Mouse (Mus musculus) MEL (cell line): ENCODE results near the gene Zeb2. TPM values are rescaled to one million over a fixed set of nuclear protein-coding genes. Genes with fewer than 3 reads are reported as not detected.

ENCODE experiments used
- DNase-seq: peaks from one replicate; pipeline ENCODE4 v3.0.0; 2011; ENCODE audit warnings: low read depth, low spot score
- H3K27ac ChIP-seq: 2 replicates; pipeline ENCODE4 v1.5.1; 2012; ENCODE audit warnings: low read depth, mild to moderate bottlenecking, control low read depth, low read length, moderate library complexity; ENCODE audit not compliant: control insufficient read depth
- H3K27me3 ChIP-seq, 2 experiments: fragments of 150-350 bp in 1 of 2; sonication (generic) in 1 of 2; 2 replicates each; pipeline ENCODE4 v1.6.1; 2012; ENCODE audit warnings: low read length in 2 of 2, mild to moderate bottlenecking in 2 of 2, improper control_type of control experiment in 1 of 2, moderate library complexity in 1 of 2; ENCODE audit not compliant: insufficient read depth in 2 of 2, control insufficient read depth in 1 of 2
- H3K36me3 ChIP-seq, 2 experiments: 2 replicates each; pipeline ENCODE4 v1.6.1; 2012 to 2014; ENCODE audit warnings: low read length in 2 of 2, improper control_type of control experiment in 1 of 2, inconsistent platforms in 1 of 2, mild to moderate bottlenecking in 1 of 2; ENCODE audit not compliant: insufficient read depth in 2 of 2, control insufficient read depth in 1 of 2
- H3K4me1 ChIP-seq, 2 experiments: fragments of 150-350 bp in 1 of 2; sonication (generic) in 1 of 2; 2 replicates each; pipeline ENCODE4 v1.6.1; 2012; ENCODE audit warnings: low read length in 2 of 2, improper control_type of control experiment in 1 of 2, mild to moderate bottlenecking in 1 of 2; ENCODE audit not compliant: insufficient read depth in 2 of 2, control insufficient read depth in 1 of 2
- H3K4me3 ChIP-seq, 2 experiments: fragments of 150-350 bp in 1 of 2; sonication (generic) in 1 of 2; 2 replicates each; pipeline ENCODE4 v1.5.1; 2012; ENCODE audit warnings: low read depth in 2 of 2, low read length in 2 of 2, mild to moderate bottlenecking in 2 of 2, moderate library complexity in 2 of 2, control low read depth in 1 of 2, improper control_type of control experiment in 1 of 2; ENCODE audit not compliant: control insufficient read depth in 1 of 2, insufficient read depth in 1 of 2
- H3K79me2 ChIP-seq: 2 replicates; pipeline ENCODE4 v1.6.1; 2012; ENCODE audit warnings: mild to moderate bottlenecking, low read length, moderate library complexity; ENCODE audit not compliant: control insufficient read depth, poor library complexity, insufficient read depth
- H3K9ac ChIP-seq: 2 replicates; pipeline ENCODE4 v1.6.1; 2012; ENCODE audit warnings: low read depth, mild to moderate bottlenecking, control low read depth, low read length, moderate library complexity; ENCODE audit not compliant: control insufficient read depth, poor library complexity, severe bottlenecking
- H3K9me3 ChIP-seq: fragments of 150-350 bp; sonication (generic); replicated peaks from 2 replicates; pipeline ENCODE4 v1.6.1; 2012; ENCODE audit warnings: mild to moderate bottlenecking, low read length, improper control_type of control experiment, moderate library complexity; ENCODE audit not compliant: insufficient read depth
- CTCF ChIP-seq, 3 experiments: IDR thresholded peaks in 2 of 3; conservative IDR thresholded peaks in 1 of 3; 2 replicates each; pipeline ENCODE4 v1.5.1; 2011 to 2012; ENCODE audit warnings: low read length in 3 of 3, low read depth in 2 of 3, mild to moderate bottlenecking in 2 of 3, improper control_type of control experiment in 1 of 3, inconsistent platforms in 1 of 3, mixed read lengths in 1 of 3, moderate library complexity in 1 of 3; ENCODE audit not compliant: control insufficient read depth in 1 of 3, insufficient read depth in 1 of 3, poor library complexity in 1 of 3, severe bottlenecking in 1 of 3
- E2F4 ChIP-seq: IDR thresholded peaks from 2 replicates; pipeline ENCODE4 v1.6.1; 2011; ENCODE audit warnings: low read depth, low read length, improper control_type of control experiment, borderline replicate concordance
- ELF1 ChIP-seq: IDR thresholded peaks from 2 replicates; pipeline ENCODE4 v1.6.1; 2014; ENCODE audit warnings: low read depth, mild to moderate bottlenecking, inconsistent platforms, low read length, improper control_type of control experiment, moderate library complexity
- EP300 ChIP-seq, 2 experiments: IDR thresholded peaks; 2 replicates each; pipeline ENCODE4 v1.6.1; 2011; ENCODE audit warnings: improper control_type of control experiment in 2 of 2, low read length in 2 of 2, low read depth in 1 of 2, mild to moderate bottlenecking in 1 of 2
- ETS1 ChIP-seq: IDR thresholded peaks from 2 replicates; pipeline ENCODE4 v1.6.1; 2012; ENCODE audit warnings: low read depth, mild to moderate bottlenecking, inconsistent platforms, low read length, improper control_type of control experiment, moderate library complexity
- GABPA ChIP-seq: IDR thresholded peaks from 2 replicates; pipeline ENCODE4 v1.6.1; 2012; ENCODE audit warnings: low read depth, mild to moderate bottlenecking, inconsistent platforms, low read length, improper control_type of control experiment, moderate library complexity
- HCFC1 ChIP-seq: IDR thresholded peaks from 2 replicates; pipeline ENCODE4 v1.6.1; 2012; ENCODE audit warnings: low read depth, mild to moderate bottlenecking, inconsistent platforms, low read length, improper control_type of control experiment, moderate library complexity
- JUND ChIP-seq: IDR thresholded peaks from 2 replicates; pipeline ENCODE4 v1.6.1; 2011; ENCODE audit warnings: low read depth, mild to moderate bottlenecking, improper control_type of control experiment, low read length
- KAT2A ChIP-seq: conservative IDR thresholded peaks from 2 replicates; pipeline ENCODE4 v1.6.1; 2012; ENCODE audit warnings: low read depth, low read length, improper control_type of control experiment, inconsistent platforms
- MAX ChIP-seq: IDR thresholded peaks from 2 replicates; pipeline ENCODE4 v1.6.1; 2011; ENCODE audit warnings: low read length, improper control_type of control experiment
- MAZ ChIP-seq: IDR thresholded peaks from 2 replicates; pipeline ENCODE4 v1.6.1; 2012; ENCODE audit warnings: low read depth, mild to moderate bottlenecking, inconsistent platforms, low read length, improper control_type of control experiment
- MXI1 ChIP-seq: IDR thresholded peaks from 2 replicates; pipeline ENCODE4 v1.6.1; 2011; ENCODE audit warnings: mild to moderate bottlenecking, low read depth, low read length, improper control_type of control experiment
- MYB ChIP-seq: IDR thresholded peaks from 2 replicates; pipeline ENCODE4 v1.6.1; 2011; ENCODE audit warnings: mild to moderate bottlenecking, low read depth, low read length, improper control_type of control experiment
- NRF1 ChIP-seq: IDR thresholded peaks from 2 replicates; pipeline ENCODE4 v1.6.1; 2014; ENCODE audit warnings: low read depth, mild to moderate bottlenecking, inconsistent platforms, low read length, improper control_type of control experiment, moderate library complexity; ENCODE audit not compliant: poor library complexity, insufficient read depth, severe bottlenecking
- POLR2A ChIP-seq, 2 experiments: IDR thresholded peaks; 2 replicates each; pipeline ENCODE4 v1.6.1; 2011 to 2012; ENCODE audit warnings: low read length in 2 of 2, mild to moderate bottlenecking in 2 of 2, control low read depth in 1 of 2, improper control_type of control experiment in 1 of 2, low read depth in 1 of 2, moderate library complexity in 1 of 2; ENCODE audit not compliant: control insufficient read depth in 1 of 2, insufficient read depth in 1 of 2, poor library complexity in 1 of 2
- POLR2AphosphoS2 ChIP-seq: IDR thresholded peaks from 2 replicates; pipeline ENCODE4 v1.6.1; 2011; ENCODE audit warnings: low read length, improper control_type of control experiment
- POLR2AphosphoS5 ChIP-seq: IDR thresholded peaks from 2 replicates; pipeline ENCODE4 v1.6.1; 2012; ENCODE audit warnings: low read depth, borderline replicate concordance, mild to moderate bottlenecking, inconsistent platforms, low read length, moderate library complexity, mixed read lengths
- TAL1 ChIP-seq: IDR thresholded peaks from 2 replicates; pipeline ENCODE4 v1.6.1; 2012; ENCODE audit warnings: mild to moderate bottlenecking, inconsistent platforms, low read length, moderate library complexity, mixed read lengths
- TCF12 ChIP-seq: IDR thresholded peaks from 2 replicates; pipeline ENCODE4 v1.6.1; 2014; ENCODE audit warnings: low read depth, mild to moderate bottlenecking, inconsistent platforms, low read length, improper control_type of control experiment, moderate library complexity
- USF1 ChIP-seq: IDR thresholded peaks from 2 replicates; pipeline ENCODE4 v1.6.1; 2014; ENCODE audit warnings: low read depth, mild to moderate bottlenecking, inconsistent platforms, low read length, improper control_type of control experiment, moderate library complexity
- ZC3H11A ChIP-seq: IDR thresholded peaks from 2 replicates; pipeline ENCODE4 v1.6.1; 2012; ENCODE audit warnings: low read depth, mild to moderate bottlenecking, inconsistent platforms, low read length, improper control_type of control experiment
- ZNF384 ChIP-seq: IDR thresholded peaks from 2 replicates; pipeline ENCODE4 v1.6.1; 2012; ENCODE audit warnings: low read depth, mild to moderate bottlenecking, inconsistent platforms, low read length, improper control_type of control experiment
- polyA plus RNA-seq, 2 experiments: library from polyadenylated mRNA; stranded (reverse) in 1 of 2; unstranded in 1 of 2; fragments of >175 nt in 1 of 2; fragments of >200 nt in 1 of 2; gene quantifications; 2 replicates each; pipeline versions ENCODE4 v1.2.1 to v1.2.4; 2012; ENCODE audit warnings: low replicate concordance in 2 of 2, low read depth in 1 of 2; ENCODE audit not compliant: insufficient read length in 2 of 2, insufficient read depth in 1 of 2, missing spikeins in 1 of 2
- total RNA-seq: library from RNA; depleted of rRNA; stranded (reverse); fragments of 300-350 nt; gene quantifications from 2 replicates; pipeline ENCODE4 v1.2.3, GENCODE M21; 2012

Gene Zeb2
- total and polyA plus RNA-seq, 3 experiments: 12.8 to 12.9 TPM; not detected in 1

DNA sequence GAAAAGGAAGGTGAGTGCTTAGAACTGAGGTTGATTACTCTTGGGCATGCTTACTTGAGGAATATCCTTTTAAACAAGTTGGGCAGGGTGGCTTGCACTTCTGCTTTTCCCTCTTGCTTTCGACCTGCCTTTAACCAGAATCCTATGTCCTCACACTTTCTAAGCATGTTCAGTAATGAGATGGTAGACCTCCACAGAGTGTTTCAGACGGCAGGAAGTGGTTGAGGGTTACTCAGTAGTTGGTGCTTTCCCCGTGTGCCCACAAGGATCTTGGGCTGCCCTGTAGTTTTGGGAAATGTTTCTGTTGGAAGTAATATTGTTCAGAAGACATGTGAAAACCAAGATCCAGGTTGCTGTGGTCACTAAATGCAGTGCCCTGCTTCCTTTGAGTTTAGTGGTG is 135.5 kb downstream of the Zeb2 start:
- peak; percentile 48 for DNase-seq
- H3K36me3 ChIP-seq: peaks cover 0 to 5% of the 10 kb centered on the region in 2 experiments; a peak in 3 of 4 replicates
- no peaks in the 10 kb centered on the region for H3K27me3 ChIP-seq
- no peaks in the 10 kb centered on the region for H3K79me2 ChIP-seq
- peaks cover 0 to 4% of the 10 kb centered on the region in 2 experiments; a peak in 1 of 4 replicates for H3K4me1 ChIP-seq
- H3K9me3 ChIP-seq: no peaks in the 10 kb centered on the region
- H3K4me3 ChIP-seq: no peak overlapping the region
- no peak overlapping the region for H3K9ac ChIP-seq
- no peak overlapping the region for H3K27ac ChIP-seq
- TF ChIP-seq MAX (no peak), ZC3H11A (no peak), POLR2A (IDR thresholded peaks at IDR 0.05; ENCODE audit: control insufficient read depth in 1 of 2, insufficient read depth in 1 of 2, low read depth in 1 of 2, low read length in 2 of 2, poor library complexity in 1 of 2) (no peak), CTCF (IDR thresholded peaks at IDR 0.05 in 2 of 3, conservative IDR thresholded peaks at IDR 0.05 in 1 of 3; ENCODE audit: control insufficient read depth in 1 of 3, insufficient read depth in 1 of 3, low read depth in 2 of 3, low read length in 3 of 3, poor library complexity in 1 of 3, severe bottlenecking in 1 of 3) (no peak), TCF12 (no peak), HCFC1 (no peak), MYB (no peak), MAZ (no peak), ZNF384 (no peak)

DNA sequence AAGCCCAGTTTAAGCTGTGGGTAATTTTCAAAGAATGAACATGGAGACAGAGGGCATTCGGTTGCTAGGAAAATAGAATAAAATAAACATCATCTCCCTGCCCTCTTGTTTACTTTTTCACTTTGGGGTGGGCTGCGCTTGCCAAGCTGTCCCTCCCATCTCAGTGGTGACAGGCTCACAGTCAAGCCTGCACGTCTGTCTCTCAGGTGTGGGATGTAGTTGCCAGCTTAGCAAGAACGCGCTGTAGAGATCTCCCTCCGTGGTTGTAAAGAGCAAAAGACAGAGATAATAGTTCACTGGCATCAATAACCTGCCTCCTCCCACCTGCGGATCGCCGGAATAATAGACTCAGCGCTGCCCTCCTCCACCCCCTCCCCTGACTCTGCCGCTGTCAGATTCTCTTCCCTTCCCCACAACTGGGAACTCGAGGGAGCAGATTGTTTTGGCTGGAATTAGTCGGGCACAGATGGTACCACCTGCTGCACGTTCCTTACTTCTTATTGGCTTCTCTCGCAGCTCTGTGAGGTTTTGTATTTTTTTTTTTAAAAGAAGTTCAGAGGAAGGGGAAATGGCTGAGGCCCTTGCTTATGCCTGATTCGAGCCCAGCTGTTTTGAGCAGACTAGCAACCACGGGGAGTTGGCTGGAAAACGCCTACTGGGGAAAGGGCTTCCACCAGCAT is 138.0 kb downstream of the Zeb2 start:
- TF ChIP-seq POLR2AphosphoS5 (no peak), KAT2A (no peak), NRF1 (no peak), MXI1 (no peak), JUND (no peak), E2F4 (no peak), EP300 (IDR thresholded peaks at IDR 0.05; ENCODE audit: low read depth in 1 of 2, low read length in 2 of 2) (no peak), CTCF (IDR thresholded peaks at IDR 0.05 in 2 of 3, conservative IDR thresholded peaks at IDR 0.05 in 1 of 3; ENCODE audit: control insufficient read depth in 1 of 3, insufficient read depth in 1 of 3, low read depth in 2 of 3, low read length in 3 of 3, poor library complexity in 1 of 3, severe bottlenecking in 1 of 3) (no peak), POLR2AphosphoS2 (no peak), ZC3H11A (no peak), TAL1 (no peak), POLR2A (IDR thresholded peaks at IDR 0.05; ENCODE audit: control insufficient read depth in 1 of 2, insufficient read depth in 1 of 2, low read depth in 1 of 2, low read length in 2 of 2, poor library complexity in 1 of 2) (no peak), USF1 (no peak), ELF1 (no peak), TCF12 (no peak), ETS1 (no peak), GABPA (no peak)
- TF ChIP-seq, all 39 proteins: peak for 0
- Histone ChIP-seq H3K9ac (no peak overlapping the region), H3K27ac (no peak overlapping the region), H3K79me2 (no peaks in the 10 kb centered on the region), H3K4me3 (no peak overlapping the region), H3K4me1 (peaks cover 5 to 10% of the 10 kb centered on the region in 2 experiments; a peak in 2 of 4 replicates), H3K36me3 (peaks cover 0 to 12% of the 10 kb centered on the region in 2 experiments; a peak in 2 of 4 replicates), H3K27me3 (no peaks in the 10 kb centered on the region), H3K9me3 (no peaks in the 10 kb centered on the region)
- no peak for DNase-seq
